Mouse (Mus musculus): ENCODE data around the gene Rmdn3.

The Rmdn3 gene

DNA sequence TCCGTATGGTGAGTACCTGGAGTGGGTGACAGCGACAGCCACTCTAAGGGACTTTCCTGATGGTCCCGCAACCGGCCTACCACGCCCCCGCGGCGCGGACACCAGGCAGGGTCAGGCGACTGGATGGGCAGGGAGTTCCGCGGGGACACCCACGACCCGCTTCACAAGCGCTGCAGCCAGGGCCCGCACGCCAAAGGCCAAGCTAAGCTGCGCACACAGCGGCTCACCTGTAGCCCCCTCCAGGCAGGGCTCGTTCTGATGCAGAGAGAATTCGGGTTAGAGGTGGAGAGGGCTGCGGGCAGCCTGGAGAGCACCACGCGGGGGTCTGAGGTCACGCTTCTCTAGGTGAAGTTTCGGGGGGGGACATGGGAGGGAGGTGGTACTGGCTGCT is 11.0 kb upstream of the Rmdn3 start:
- no peak for DNase-seq (ENCODE audit: low read depth, low spot score)

DNA sequence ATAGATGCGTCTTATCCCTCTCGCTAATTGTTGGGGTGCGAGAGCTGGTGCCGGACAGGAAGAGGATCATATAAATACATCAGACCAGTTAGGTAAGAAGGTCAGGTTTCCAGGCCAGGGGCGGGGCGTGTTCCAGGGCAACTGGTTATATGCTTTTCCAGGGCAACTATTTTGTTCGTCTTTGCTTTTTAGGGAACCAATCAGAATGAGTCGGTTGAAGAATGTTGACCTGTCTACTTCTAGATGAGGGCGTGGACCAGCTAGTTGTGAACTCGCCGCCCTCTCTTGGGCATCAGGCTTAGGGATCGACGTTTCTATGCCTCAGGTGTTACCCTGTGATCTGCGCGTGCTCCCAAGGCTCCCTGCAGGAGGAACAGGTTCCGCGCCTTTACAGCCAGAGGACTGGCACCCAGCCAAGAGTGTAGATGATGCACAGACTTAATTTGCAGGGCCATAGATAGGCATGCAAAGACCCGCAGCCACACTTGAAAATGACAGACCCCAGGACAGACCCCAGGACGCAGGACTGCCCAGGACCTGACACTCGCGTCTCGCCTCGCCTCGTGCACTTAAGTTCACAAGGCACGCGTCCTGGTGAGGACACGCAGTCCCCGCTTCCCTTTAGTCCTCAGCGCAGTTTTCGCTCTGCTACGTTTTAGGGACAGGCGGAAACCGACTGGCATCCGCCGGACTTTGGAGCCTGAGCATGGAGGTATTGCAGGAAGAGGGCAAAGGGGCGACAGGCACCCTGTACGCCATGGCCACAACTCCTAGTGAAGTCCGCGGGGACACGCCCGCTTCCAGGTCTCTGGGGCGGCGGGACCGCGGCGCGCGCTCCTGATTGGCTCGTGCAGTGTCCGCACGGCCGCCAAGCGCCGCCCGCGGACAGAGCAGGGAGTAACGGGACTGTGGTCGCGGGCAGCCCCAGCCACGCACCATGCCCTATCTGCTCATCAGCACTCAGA is 10.3 kb upstream of the Rmdn3 start, which contains the start of gene Gchfr:
Gchfr (plus strand) TSS at position 873 of the 965 bp plus-strand sequence.
- DNase-seq (ENCODE audit: low read depth, low spot score), result peak; percentile 60

DNA sequence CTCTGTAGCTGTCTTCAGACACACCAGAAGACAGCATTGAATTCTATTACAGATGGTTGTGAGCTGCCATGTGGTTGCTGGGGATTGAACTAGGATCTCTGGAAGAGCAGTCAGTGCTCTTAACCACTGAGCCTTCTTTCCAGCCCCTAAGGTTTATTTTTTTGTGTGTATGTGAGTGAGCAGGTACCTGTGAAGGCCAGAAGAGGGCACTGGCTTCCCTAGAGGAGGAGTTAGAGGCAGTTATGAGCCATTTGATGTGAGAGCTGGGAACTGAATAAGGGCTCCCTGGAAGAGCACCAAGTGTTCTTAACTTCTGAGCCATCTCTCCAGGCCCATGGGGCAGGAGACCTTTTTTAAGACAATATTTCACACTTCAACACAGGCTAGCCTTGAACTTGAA is 8.6 kb upstream of the Rmdn3 start:
- DNase-seq (ENCODE audit: low read depth, low spot score), result peak; percentile 15

DNA sequence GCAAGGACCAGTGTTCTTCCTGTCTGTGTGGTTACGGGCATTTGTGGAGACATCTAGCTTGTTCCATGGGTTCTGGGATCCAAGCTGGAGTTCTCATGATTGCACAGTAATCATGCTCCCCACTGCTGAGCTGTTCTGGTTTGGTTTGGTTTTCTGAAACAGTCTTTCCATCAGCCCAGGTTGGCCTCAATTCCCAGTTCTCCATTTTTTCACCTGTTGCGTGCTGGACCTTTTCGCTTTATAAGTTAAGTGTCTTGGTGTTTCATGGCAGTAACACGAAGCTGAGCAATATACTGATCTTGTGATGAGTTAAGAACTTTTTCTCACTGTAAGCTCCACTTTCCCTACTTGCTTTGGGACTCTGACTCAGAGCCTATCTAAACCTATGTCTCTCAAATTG is 7.2 kb upstream of the Rmdn3 start:
- no peak for DNase-seq (ENCODE audit: low read depth, low spot score)

DNA sequence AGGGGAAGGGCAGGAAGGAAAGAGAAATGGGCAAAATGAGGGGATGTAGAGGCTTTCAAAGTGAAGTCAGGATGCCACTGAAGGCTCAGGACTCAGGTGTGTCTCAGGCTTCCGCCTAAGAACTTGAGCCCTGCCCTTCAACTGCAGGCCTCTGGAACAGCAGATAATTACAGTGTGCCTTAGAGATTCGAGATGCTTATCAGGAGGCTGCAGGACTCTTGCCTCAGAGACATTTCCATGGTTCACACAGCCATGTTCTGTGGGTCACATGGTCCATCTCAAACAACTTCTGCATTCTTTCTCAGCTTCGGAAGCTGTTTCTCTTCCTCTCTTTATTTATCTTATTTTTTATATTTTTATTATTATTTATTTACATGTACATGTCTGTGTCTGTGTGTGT is 6.3 kb upstream of the Rmdn3 start:
- no peak for DNase-seq (ENCODE audit: low read depth, low spot score)

DNA sequence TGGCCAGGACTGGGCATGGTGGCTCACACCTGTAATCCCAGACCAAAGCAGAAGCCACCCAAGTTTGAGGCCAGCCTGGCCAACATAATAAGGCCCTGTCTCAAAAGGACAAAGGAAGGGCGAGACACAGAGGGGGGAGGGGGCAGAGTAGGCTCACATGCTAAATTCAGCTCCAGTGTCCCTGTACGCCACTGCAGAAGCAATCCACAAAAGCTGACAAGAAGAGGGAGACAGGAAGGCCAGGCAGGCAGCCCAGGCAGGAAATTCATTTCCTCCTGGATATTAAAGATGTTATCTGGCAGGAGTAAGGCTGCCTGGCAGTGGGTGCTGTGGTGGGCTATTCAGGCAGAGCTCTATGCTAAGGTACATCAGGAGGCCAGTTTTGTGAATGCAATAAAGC is 4.4 kb upstream of the Rmdn3 start:
- no peak for DNase-seq (ENCODE audit: low read depth, low spot score)

GRCm38 (mm10) chr2:119157836-119158235 is 1.0 kb upstream of the Rmdn3 start:
- no peak for DNase-seq (ENCODE audit: low read depth, low spot score)

- DNase-seq (ENCODE audit: low read depth, low spot score), result no peak
Observed at GRCm38 (mm10) chr2:119156081-119156680, 653 bp downstream of the Rmdn3 start.

DNA sequence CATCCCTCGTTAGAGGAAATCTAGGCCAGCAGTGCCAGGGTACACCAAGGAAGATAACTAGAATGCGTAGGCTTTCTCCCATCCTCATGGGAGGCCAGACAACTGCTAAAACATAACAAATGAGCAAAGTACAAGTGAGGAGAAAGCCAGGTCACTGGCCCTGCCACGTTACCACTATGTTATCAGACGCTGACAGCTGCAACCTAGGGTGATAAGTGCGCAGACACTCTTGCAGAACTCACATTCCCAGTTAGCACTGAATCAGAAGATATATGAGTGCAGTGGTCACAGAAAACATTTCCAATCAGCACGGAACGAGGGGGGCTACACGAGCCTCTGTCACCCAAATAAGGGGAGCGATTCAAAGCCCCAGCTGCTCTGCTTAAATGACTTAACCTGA is 1.4 kb downstream of the Rmdn3 start:
- DNase-seq (ENCODE audit: low read depth, low spot score), result no peak

GRCm38 (mm10) chr2:119154683-119155082 is 2.2 kb downstream of the Rmdn3 start:
- DNase-seq (ENCODE audit: low read depth, low spot score), result no peak

DNA sequence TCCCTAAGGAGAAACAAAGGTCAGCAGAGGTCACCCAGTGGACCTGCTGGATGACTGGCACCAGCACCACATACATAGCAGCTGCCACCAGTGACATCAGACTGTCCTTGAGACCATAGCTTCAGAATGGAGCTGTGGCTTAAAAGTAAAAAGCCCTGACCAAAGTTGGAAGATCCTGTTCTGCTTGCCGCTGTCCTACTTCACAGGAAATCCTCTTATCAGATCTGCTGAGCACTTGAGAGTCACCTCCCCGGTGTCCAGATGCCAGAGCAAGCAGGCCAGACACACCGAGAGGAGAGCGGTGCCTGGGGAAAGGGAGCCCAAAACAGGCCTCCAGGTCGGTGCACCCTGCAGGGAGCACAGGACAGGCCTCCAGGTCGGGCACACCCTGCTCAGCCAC is 4.6 kb downstream of the Rmdn3 start:
- no peak for DNase-seq (ENCODE audit: low read depth, low spot score)

DNA sequence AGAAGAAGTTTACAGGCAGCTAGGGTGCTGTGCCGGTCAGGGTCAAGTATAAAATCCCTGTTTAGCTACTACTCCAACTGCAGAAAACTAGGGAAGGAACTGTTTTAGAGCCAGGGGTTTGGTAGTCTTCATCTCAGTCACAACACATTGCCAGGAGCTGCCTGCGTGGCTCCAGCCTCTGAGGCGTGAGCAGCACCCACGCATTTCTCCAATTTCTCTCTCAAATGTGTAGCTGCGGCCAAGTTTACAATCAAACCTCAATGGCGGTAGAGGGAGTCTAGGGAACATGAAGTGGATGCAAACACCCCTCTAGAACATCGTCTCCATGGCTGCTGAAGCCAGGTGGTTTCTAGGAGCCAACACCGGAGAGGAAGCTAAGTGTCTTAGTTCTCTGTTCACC is 9.1 kb downstream of the Rmdn3 start:
- no peak for DNase-seq (ENCODE audit: low read depth, low spot score)

DNA sequence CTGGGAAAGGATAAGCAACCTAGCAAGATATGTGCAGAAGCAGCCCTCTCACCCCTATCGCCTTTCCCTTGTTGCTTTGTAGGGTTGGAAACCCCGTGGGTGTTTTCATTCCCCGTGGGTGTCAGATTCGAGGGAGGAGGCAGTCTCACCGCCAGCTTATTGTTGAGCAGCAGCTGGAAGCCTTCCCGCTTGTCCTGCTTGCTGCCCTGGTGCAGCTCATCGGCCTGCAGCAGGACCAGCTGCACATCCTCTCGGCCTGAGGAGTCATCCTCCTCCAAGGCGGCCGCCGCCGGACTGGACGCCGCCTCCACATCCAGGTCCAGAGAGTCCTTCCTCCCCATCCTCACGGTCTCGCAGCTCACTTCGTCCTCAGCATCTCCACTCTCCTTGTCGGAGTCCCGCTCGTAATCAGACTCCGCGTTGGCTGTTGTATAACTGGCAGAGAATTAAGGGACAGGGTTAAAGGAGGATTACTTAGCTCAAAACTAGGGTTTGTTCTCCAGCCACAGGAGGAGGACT is 9.6 kb downstream of the Rmdn3 start:
- no peak for DNase-seq (ENCODE audit: low read depth, low spot score)

GRCm38 (mm10) chr2:119146435-119146834 is 10.4 kb downstream of the Rmdn3 start:
- DNase-seq (ENCODE audit: low read depth, low spot score), result no peak

DNA sequence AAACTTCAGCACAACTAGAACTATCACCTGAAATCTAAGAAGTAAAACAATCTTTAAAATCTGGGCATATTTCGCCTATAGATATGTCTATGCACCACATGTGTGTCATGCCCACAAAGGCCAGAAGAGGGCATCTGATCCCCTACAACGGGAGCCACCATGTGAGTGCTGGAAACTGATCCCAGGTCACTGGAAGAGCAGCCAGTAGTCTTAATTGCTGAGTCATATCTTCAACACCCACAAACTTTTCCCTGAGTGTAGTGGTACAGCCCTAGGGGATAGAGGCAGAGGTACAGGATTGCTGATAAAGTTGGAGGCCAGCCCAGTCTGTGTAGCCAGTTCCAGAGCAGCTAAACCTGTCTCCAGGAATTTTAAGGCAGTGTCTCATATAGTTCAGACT is 11.6 kb downstream of the Rmdn3 start:
- peak; percentile 37 for DNase-seq (ENCODE audit: low read depth, low spot score)

DNA sequence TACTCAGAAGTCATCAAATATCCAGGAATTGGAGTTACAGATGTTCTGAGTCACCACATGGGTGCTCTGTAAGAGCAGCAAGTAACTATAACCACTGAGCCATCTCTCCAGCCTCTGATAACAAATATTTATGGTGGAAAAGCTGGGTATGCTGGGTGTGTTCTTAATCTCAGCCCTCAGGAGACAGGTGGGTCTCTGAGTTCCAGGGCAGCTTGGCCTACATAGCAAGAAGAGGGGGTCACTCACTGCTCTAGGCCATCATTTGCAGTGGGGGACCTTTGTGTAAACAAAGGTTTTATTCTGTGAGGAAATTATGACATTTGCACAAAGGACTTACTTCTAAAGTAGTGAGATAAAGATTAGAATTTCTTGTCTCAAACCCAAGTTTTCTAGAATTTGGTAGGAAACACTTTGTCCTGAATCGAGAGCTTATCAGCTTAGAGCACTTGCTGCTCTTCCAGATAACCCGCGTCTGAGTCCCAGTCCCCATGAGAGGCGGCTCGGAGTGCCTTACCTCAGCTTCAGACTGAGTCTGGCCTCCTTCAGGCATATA is 20.4 kb downstream of the Rmdn3 start:
- no peak for DNase-seq (ENCODE audit: low read depth, low spot score)

DNA sequence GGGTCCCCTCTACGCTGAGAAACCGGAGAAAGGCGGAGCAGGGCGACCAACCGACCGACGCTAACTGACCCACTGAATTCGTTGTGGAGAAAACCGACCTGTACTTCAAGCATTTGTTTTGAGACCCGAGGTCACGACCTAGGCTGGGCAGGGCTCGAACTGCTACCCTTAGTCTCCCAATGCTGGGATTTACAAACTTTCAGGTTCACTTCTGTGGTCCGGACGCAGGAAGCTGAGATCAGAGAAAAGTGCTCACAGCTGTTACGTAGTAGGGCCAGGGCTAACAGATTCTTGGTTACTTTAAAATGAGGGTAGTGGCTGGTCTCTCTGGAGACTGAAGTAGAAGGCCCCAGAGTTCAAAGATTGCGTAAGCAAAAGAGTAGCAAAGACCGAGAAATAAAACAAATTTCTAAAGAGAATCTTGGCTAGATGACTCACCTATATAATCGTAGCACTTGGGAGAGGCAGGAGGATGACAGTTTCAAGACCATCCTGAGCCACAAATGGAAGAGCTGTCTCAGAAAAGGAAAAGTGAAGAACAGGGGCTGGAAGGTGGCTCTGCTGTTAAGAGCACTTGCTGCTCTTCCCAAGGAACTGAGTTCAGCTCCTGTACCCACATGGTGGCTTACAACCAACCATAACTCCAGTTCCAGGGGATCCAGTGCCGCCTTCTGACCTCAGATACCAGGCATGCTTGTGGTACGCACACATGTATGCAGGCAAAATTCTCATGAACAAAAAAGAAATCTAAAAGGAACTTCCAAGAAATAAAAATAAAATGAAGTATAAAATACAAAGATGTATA is 43.5 kb downstream of the Rmdn3 start:
- DNase-seq (ENCODE audit: low read depth, low spot score), result peak; percentile 31

GRCm38 (mm10) chr2:119112438-119113112 is 44.3 kb downstream of the Rmdn3 start, which contains the start of gene Rad51:
TSS of gene Rad51 (plus strand) at chr2:119112793.
- DNase-seq (ENCODE audit: low read depth, low spot score), result peak; percentile 89

GRCm38 (mm10) chr2:119111060-119111459 is 45.8 kb downstream of the Rmdn3 start:
- DNase-seq (ENCODE audit: low read depth, low spot score), result no peak

GRCm38 (mm10) chr2:119108554-119108953 is 48.3 kb downstream of the Rmdn3 start:
- DNase-seq (ENCODE audit: low read depth, low spot score), result peak; percentile 27

GRCm38 (mm10) chr2:119106583-119106982 is 50.3 kb downstream of the Rmdn3 start:
- DNase-seq (ENCODE audit: low read depth, low spot score), result no peak
